Comparison of ENCODE assay signal across 8 mouse cellular contexts in genomic region chr8:94178857-94179712, GRCm38 (mm10). TPM values are rescaled to one million over a fixed set of nuclear protein-coding genes. Genes with fewer than 3 reads are reported as not detected.
A peak's percentile ranks its signal among the peaks of the same experiment; 100 is the strongest.
DNase-seq lines count a peak whose midpoint lies in the region; ATAC-seq and TF ChIP-seq lines count a peak whose summit lies in the region.

Mt1 (plus strand) TSS chr8:94179082.

- peaks cover 26% of the 10 kb centered on the region for H3K4me1 ChIP-seq in forebrain, embryonic 15.5 days
- peaks cover 34% of the 10 kb centered on the region for H3K4me1 ChIP-seq in liver, postnatal 0 days (ENCODE audit: insufficient read depth)
- peaks cover 32% of the 10 kb centered on the region for H3K4me1 ChIP-seq in neural tube, embryonic 13.5 days (replicated peaks)

- peak; percentile 97 for TF ChIP-seq EP300 in liver, postnatal 0 days (IDR thresholded peaks at IDR 0.05; ENCODE audit: low read depth)

- TF ChIP-seq CTCF in liver, postnatal 0 days (IDR thresholded peaks at IDR 0.05; ENCODE audit: low read depth) = no peak

- peak; percentile 88 for ATAC-seq in forebrain, embryonic 15.5 days (replicated peaks)
- ATAC-seq in liver, postnatal 0 days = peak; percentile 88
- peak; percentile 80 for ATAC-seq in neural tube, embryonic 13.5 days (ENCODE audit: low read depth)

- intact Hi-C loops in heart, postnatal 14 days (cut with DNase I) = no loop called here

- peak within 1 kb of the TSS; percentile 44 for H3K9ac ChIP-seq in forebrain, embryonic 15.5 days (replicated peaks)
- peak within 1 kb of the TSS; percentile 85 for H3K9ac ChIP-seq in liver, postnatal 0 days (replicated peaks)
- H3K9ac ChIP-seq in neural tube, embryonic 13.5 days = peak within 1 kb of the TSS; percentile 56

- peak; percentile 91 for DNase-seq in MN1 (ENCODE audit: low spot score)
- DNase-seq in cerebellum, adult 11-12 months = peak; percentile 81
- peak; percentile 89 to 91 for DNase-seq in heart, postnatal 14 days
- peak; percentile 93 for DNase-seq in layer of hippocampus, adult 11-12 months (ENCODE audit: low spot score)
- DNase-seq in liver, postnatal 0 days = peak; percentile 99
- DNase-seq in testis, postnatal 10 days (ENCODE audit: low spot score) = peak; percentile 92

- WGBS in forebrain, embryonic 15.5 days = under 1% methylated on average over 50 of the region's 50 CpGs
- under 1% methylated on average over 50 of the region's 50 CpGs for WGBS in liver, postnatal 0 days (ENCODE audit: insufficient replicate concordance)
- under 1% methylated on average over 50 of the region's 50 CpGs for WGBS in neural tube, embryonic 13.5 days

- H3K36me3 ChIP-seq in forebrain, embryonic 15.5 days = no peaks in the 10 kb centered on the region
- no peaks in the 10 kb centered on the region; the same call in 1 of the 2 replicates for H3K36me3 ChIP-seq in liver, postnatal 0 days (replicated peaks; ENCODE audit: insufficient read depth, low read length)
- H3K36me3 ChIP-seq in neural tube, embryonic 13.5 days = no peaks in the 10 kb centered on the region

- peaks cover 43% of the 10 kb centered on the region for H3K27me3 ChIP-seq in forebrain, embryonic 15.5 days
- H3K27me3 ChIP-seq in liver, postnatal 0 days (ENCODE audit: insufficient read depth, low read length) = no peaks in the 10 kb centered on the region
- peaks cover 98% of the 10 kb centered on the region for H3K27me3 ChIP-seq in neural tube, embryonic 13.5 days

- H3K27ac ChIP-seq in forebrain, embryonic 15.5 days (replicated peaks) = no peak within 1 kb of the TSS
- H3K27ac ChIP-seq in liver, postnatal 0 days (ENCODE audit: low read depth) = peak within 1 kb of the TSS; percentile 98
- no peak within 1 kb of the TSS for H3K27ac ChIP-seq in neural tube, embryonic 13.5 days (replicated peaks)

- no peaks in the 10 kb centered on the region for H3K9me3 ChIP-seq in forebrain, embryonic 15.5 days
- H3K9me3 ChIP-seq in liver, postnatal 0 days (ENCODE audit: low read length) = no peaks in the 10 kb centered on the region
- no peaks in the 10 kb centered on the region for H3K9me3 ChIP-seq in neural tube, embryonic 13.5 days

- H3K4me2 ChIP-seq in forebrain, embryonic 15.5 days (replicated peaks) = peak within 1 kb of the TSS; percentile 93
- H3K4me2 ChIP-seq in liver, postnatal 0 days (ENCODE audit: low read depth, low read length) = peak within 1 kb of the TSS; percentile 82
- H3K4me2 ChIP-seq in neural tube, embryonic 13.5 days = peak within 1 kb of the TSS; percentile 87

- peak within 1 kb of the TSS; percentile 51 for H3K4me3 ChIP-seq in forebrain, embryonic 15.5 days
- peak within 1 kb of the TSS; percentile 72 for H3K4me3 ChIP-seq in liver, postnatal 0 days (ENCODE audit: low read depth, low read length)
- H3K4me3 ChIP-seq in neural tube, embryonic 13.5 days = peak within 1 kb of the TSS; percentile 43

RNA-seq across cellular contexts. Expression of gene Mt1, which starts in this region (rescaled TPM):
- 85.2 and 100 TPM in 2 replicates for polyA plus RNA-seq in forebrain, embryonic 15.5 days (2015; fragmentation: Nextera tagmentation; extraction: Ambion mirVana)
- total RNA-seq in heart, postnatal 14 days (2021) = 100 to 1,000 TPM; 388 to 401 TPM
- polyA plus RNA-seq in liver, postnatal 0 days (2015; fragmentation: Nextera tagmentation; extraction: Ambion mirVana) = 2,663 and 3,863 TPM in 2 replicates
- 53.8 and 55.6 TPM in 2 replicates for polyA plus RNA-seq in neural tube, embryonic 13.5 days (2015; fragmentation: Nextera tagmentation; extraction: Ambion mirVana)

Comparison
In these comparisons a context has a peak if more than half of its experiments do, and no peak if none do; other contexts are left out.
1. RNA of gene Mt1 (polyA plus RNA-seq): 2,663 to 3,863 TPM in liver, postnatal 0 days; 85.2 to 100 TPM in forebrain, embryonic 15.5 days and 53.8 to 55.6 TPM in neural tube, embryonic 13.5 days; every median in the first group is over 10 times any median in the second.
2. Peak in every context shown above with its lines, with median percentiles within 50 percentile points of each other: DNase-seq, ATAC-seq, H3K4me2 ChIP-seq, H3K4me3 ChIP-seq and H3K9ac ChIP-seq.